Mouse (Mus musculus) cerebellum, postnatal 10 days (tissue): ENCODE measurements around the gene Lrrc10.
A peak's percentile ranks its signal among the peaks of the same experiment; 100 is the strongest.
"Not testable (repeated sequence)": the region's sequence is repeated elsewhere in the genome, so short reads cannot be mapped to it uniquely, and the experiment has no call there.

Source experiments
- DNase-seq, 2 experiments: peaks; one replicate each; pipeline ENCODE4 v3.0.0; 2021; ENCODE audit warnings: mixed read lengths in 2 of 2

Gene Lrrc10

GRCm38 (mm10) chr10:117045175-117046056, at the start of gene Lrrc10:
Lrrc10 (plus strand) TSS chr10:117045341.
- DNase-seq: peak; percentile 71 to 74

GRCm38 (mm10) chr10:116995584-116996235, 49.4 kb upstream of the Lrrc10 start:
- no peak for DNase-seq

GRCm38 (mm10) chr10:116996236-116996600, 48.9 kb upstream of the Lrrc10 start:
- DNase-seq: no peak

GRCm38 (mm10) chr10:116998716-116999455, 46.3 kb upstream of the Lrrc10 start:
- no peak for DNase-seq

- peak; percentile 22 to 33 for DNase-seq
Measured at GRCm38 (mm10) chr10:117000975-117001374, 44.2 kb upstream of the Lrrc10 start.

- DNase-seq: no peak
Measured at GRCm38 (mm10) chr10:117004695-117005094, 40.4 kb upstream of the Lrrc10 start.

- DNase-seq: no peak
Measured at GRCm38 (mm10) chr10:117005707-117006464, 39.3 kb upstream of the Lrrc10 start.

- no peak for DNase-seq
Measured at GRCm38 (mm10) chr10:117009691-117010090, 35.5 kb upstream of the Lrrc10 start.

GRCm38 (mm10) chr10:117011047-117011446, 34.1 kb upstream of the Lrrc10 start:
- no peak for DNase-seq

GRCm38 (mm10) chr10:117013689-117014390, 31.3 kb upstream of the Lrrc10 start:
- no peak for DNase-seq

- DNase-seq: no peak
Measured at GRCm38 (mm10) chr10:117014565-117014964, 30.6 kb upstream of the Lrrc10 start.

- DNase-seq: peak; percentile 33 to 53
Measured at GRCm38 (mm10) chr10:117018281-117018840, 26.8 kb upstream of the Lrrc10 start.

GRCm38 (mm10) chr10:117021020-117021754, 24.0 kb upstream of the Lrrc10 start:
- DNase-seq: no peak

GRCm38 (mm10) chr10:117023693-117024092, 21.4 kb upstream of the Lrrc10 start:
- no peak for DNase-seq

GRCm38 (mm10) chr10:117025776-117026175, 19.4 kb upstream of the Lrrc10 start:
- DNase-seq: not testable (repeated sequence)

GRCm38 (mm10) chr10:117026176-117026575, 19.0 kb upstream of the Lrrc10 start:
- DNase-seq: no peak

GRCm38 (mm10) chr10:117031160-117031559, 14.0 kb upstream of the Lrrc10 start:
- no peak for DNase-seq

- peak; percentile 93 to 95 for DNase-seq
Measured at GRCm38 (mm10) chr10:117033785-117034184, 11.4 kb upstream of the Lrrc10 start.

- peak; percentile 36 to 50 for DNase-seq
Measured at GRCm38 (mm10) chr10:117040355-117040754, 4.8 kb upstream of the Lrrc10 start.

GRCm38 (mm10) chr10:117042295-117042694, 2.8 kb upstream of the Lrrc10 start:
- no peak for DNase-seq
